Mouse (Mus musculus) liver, embryonic 14.5 days (tissue): Measurements from ENCODE around the gene Pqbp1.

ENCODE experiments used
- CTCF ChIP-seq: IDR thresholded peaks from 2 replicates; pipeline ENCODE4 v1.5.1; 2016; ENCODE audit warnings: antibody characterized with exemption, low read depth, control low read depth
- EP300 ChIP-seq: IDR thresholded peaks from 2 replicates; pipeline ENCODE4 v1.6.1; 2016; ENCODE audit warnings: antibody characterized with exemption, low read depth

DNA sequence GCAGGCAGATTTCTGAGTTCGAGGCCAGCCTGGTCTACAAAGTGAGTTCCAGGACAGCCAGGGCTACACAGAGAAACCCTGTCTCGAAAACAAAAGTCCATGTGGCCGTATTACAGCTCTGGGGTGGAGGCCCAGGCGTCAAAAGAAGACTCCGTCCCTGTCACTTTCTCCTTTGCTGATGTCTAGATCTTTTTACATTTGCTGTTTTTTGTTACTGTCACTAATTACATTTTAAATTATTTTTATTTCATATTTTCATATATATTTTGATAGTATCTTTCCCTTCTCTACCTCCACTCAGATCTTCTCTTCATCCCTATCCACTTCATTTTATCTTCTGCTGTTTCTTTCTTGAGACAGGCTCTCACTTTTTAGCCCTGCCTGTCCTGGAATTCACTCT lies 8.7 kb upstream of the Pqbp1 start, which contains the start of gene Gm10491:
- no peak for TF ChIP-seq EP300
- no peak for TF ChIP-seq CTCF
